Comparison of ENCODE assay signal across 24 mouse cellular contexts in the genomic region with DNA sequence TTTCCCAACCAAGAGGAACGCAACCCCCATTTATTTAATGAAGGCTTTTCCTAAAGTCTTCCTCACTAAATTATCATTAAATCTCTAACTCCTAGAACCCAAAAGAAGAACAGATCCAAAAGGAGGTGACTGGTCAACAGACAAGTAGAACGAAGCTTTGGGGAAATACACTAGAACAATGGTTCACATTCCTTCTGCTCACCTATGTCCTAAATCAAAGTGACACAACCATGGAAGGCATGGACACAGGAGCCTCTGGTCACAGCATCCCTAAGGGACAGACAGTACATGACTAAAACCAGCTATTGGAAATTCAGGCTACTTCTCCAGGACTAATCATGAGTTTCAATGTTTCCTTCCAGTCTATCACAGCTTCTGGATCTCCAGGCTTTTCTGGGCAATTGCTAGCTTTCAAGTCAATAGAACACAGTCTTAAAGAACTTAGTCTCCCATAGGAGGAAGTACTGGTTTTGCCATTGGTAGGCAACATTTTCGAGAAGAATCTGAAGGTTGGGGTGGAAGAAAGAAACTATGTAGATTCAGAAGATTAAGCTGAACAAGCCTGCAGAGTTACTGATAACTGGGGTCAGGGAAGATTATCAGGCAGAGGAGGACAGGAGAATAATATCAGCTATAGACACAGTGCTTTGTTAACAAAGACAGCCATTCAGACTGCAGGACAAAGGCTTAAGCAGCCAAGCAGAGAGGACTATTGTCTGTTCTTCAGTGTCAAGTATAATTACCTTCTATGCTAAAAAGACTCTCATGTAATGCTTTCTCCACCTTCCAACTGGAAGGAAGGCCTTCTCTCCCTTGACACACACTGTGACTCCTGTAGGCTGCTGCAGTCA.
DNase-seq lines count a peak whose midpoint lies in the region; ATAC-seq and TF ChIP-seq lines count a peak whose summit lies in the region.
"Had no signal": no experiment of that assay in that cellular context is flagged by ENCODE, and none has a peak within 500 bp of the region (broad histone marks: within the 10 kb centered on the region; RNA-seq: fewer than 3 reads in every experiment).

No protein-coding gene starts in this region.

- TF ChIP-seq POLR2A in MEL (IDR thresholded peaks at IDR 0.05; ENCODE audit: control insufficient read depth in 1 of 2, insufficient read depth in 1 of 2, low read depth in 1 of 2, low read length in 2 of 2, poor library complexity in 1 of 2), result no peak

- H3K9ac ChIP-seq in liver, embryonic 14.5 days (replicated peaks), result no peak overlapping the region
- no peak overlapping the region for H3K9ac ChIP-seq in liver, embryonic 11.5 days (ENCODE audit: low read depth, low read length)
- H3K9ac ChIP-seq in MEL (ENCODE audit: control insufficient read depth, low read depth, low read length, poor library complexity, severe bottlenecking), result no peak overlapping the region
- H3K9ac ChIP-seq: forebrain, embryonic 13.5 days; heart, embryonic 13.5 days; hindbrain, embryonic 14.5 days had no signal

- no peaks in the 10 kb centered on the region for H3K36me3 ChIP-seq in liver, embryonic 14.5 days (replicated peaks; ENCODE audit: control insufficient read depth, insufficient read depth, low read depth)
- H3K36me3 ChIP-seq in liver, embryonic 11.5 days (ENCODE audit: control insufficient read depth, insufficient read depth, low read length), result no peaks in the 10 kb centered on the region
- H3K36me3 ChIP-seq in MEL (ENCODE audit: control insufficient read depth in 1 of 2, insufficient read depth in 2 of 2, low read length in 2 of 2), result no peaks in the 10 kb centered on the region
- H3K36me3 ChIP-seq: forebrain, embryonic 10.5 days; heart, embryonic 13.5 days had no signal

- no peaks in the 10 kb centered on the region for H3K27me3 ChIP-seq in liver, embryonic 14.5 days (ENCODE audit: control insufficient read depth, insufficient read depth, low read length)
- no peaks in the 10 kb centered on the region for H3K27me3 ChIP-seq in liver, embryonic 11.5 days (replicated peaks; ENCODE audit: control insufficient read depth, insufficient read depth, low read length)
- H3K27me3 ChIP-seq in MEL (ENCODE audit: control insufficient read depth in 1 of 2, insufficient read depth in 2 of 2, low read length in 2 of 2), result no peaks in the 10 kb centered on the region; a peak in 1 of 4 replicates
- H3K27me3 ChIP-seq: forebrain, embryonic 13.5 days; heart, embryonic 13.5 days had no signal

- H3K27ac ChIP-seq in liver, embryonic 14.5 days, result no peak overlapping the region
- no peak overlapping the region for H3K27ac ChIP-seq in liver, embryonic 11.5 days (ENCODE audit: low read depth, low read length)
- H3K27ac ChIP-seq in MEL (ENCODE audit: control insufficient read depth, low read depth, low read length), result no peak overlapping the region
- H3K27ac ChIP-seq: forebrain, embryonic 10.5 days; forebrain, embryonic 13.5 days; heart, embryonic 13.5 days; hindbrain, embryonic 14.5 days; hindbrain, postnatal 0 days had no signal

- H3K4me2 ChIP-seq in liver, embryonic 14.5 days (ENCODE audit: low read depth), result no peak overlapping the region
- H3K4me2 ChIP-seq in liver, embryonic 11.5 days, result no peak overlapping the region
- H3K4me2 ChIP-seq: forebrain, embryonic 13.5 days; heart, embryonic 13.5 days; hindbrain, embryonic 14.5 days had no signal

- 48% methylated on average over 3 of the region's 3 CpGs for WGBS in liver, embryonic 14.5 days (ENCODE audit: insufficient replicate concordance)
- 70% methylated on average over 3 of the region's 3 CpGs for WGBS in liver, embryonic 11.5 days

- DNase-seq in liver, embryonic 14.5 days (ENCODE audit: low read depth in 3 of 3, low spot score in 3 of 3), result no peak
- DNase-seq in liver, embryonic 11.5 days (ENCODE audit: low spot score), result no peak
- peak; percentile 20 for DNase-seq in MEL (ENCODE audit: low read depth, low spot score)
- peak; percentile 19 for DNase-seq in c-Kit-positive CD71-positive TER-119-negative erythroid progenitor cells, embryonic 14.5 days (ENCODE audit: low read depth)
- DNase-seq in retina, embryonic 14.5 days (ENCODE audit: low spot score), result peak; percentile 68
- DNase-seq in right cerebral cortex, adult 2 months (ENCODE audit: low spot score in 2 of 2), result no peak
- DNase-seq in neural tube, embryonic 10.5 days (ENCODE audit: extremely low spot score, low spot score), result no peak
- no peak for DNase-seq in spleen, postnatal 10 days (ENCODE audit: low spot score in 2 of 2)
- DNase-seq: adrenal gland, adult 2 months; adrenal gland, postnatal 14 days; cerebellum, adult 11-12 months; cerebellum, adult 9-10 months; cerebellum, postnatal 14 days; gastrocnemius, postnatal 14 days; heart, adult 18-20 months; heart, postnatal 14 days; heart, postnatal 4 days had no signal

- TF ChIP-seq RAD21 in MEL (IDR thresholded peaks at IDR 0.05; ENCODE audit: low read depth, low read length), result no peak

- peak; percentile 25; the same call in 1 of the 2 replicates for TF ChIP-seq EP300 in liver, embryonic 14.5 days (IDR thresholded peaks at IDR 0.05; ENCODE audit: low read depth)
- TF ChIP-seq EP300 in MEL (IDR thresholded peaks at IDR 0.05; ENCODE audit: low read depth in 1 of 2, low read length in 2 of 2), result peak in 1 of 2 experiments; percentile 20; a peak in 1 of 4 replicates

- H3K9me3 ChIP-seq in liver, embryonic 14.5 days (ENCODE audit: control insufficient read depth, low read length), result no peaks in the 10 kb centered on the region
- no peaks in the 10 kb centered on the region for H3K9me3 ChIP-seq in liver, embryonic 11.5 days (ENCODE audit: control insufficient read depth, low read length)
- no peaks in the 10 kb centered on the region for H3K9me3 ChIP-seq in MEL (replicated peaks; ENCODE audit: insufficient read depth, low read length)
- H3K9me3 ChIP-seq: forebrain, embryonic 10.5 days; forebrain, embryonic 13.5 days; heart, embryonic 13.5 days had no signal

- no peaks in the 10 kb centered on the region; a peak in 2 of 4 replicates for H3K4me1 ChIP-seq in liver, embryonic 14.5 days (replicated peaks; ENCODE audit: control insufficient read depth in 2 of 2, insufficient read depth in 2 of 2, low read length in 1 of 2)
- no peaks in the 10 kb centered on the region for H3K4me1 ChIP-seq in liver, embryonic 11.5 days (replicated peaks; ENCODE audit: control insufficient read depth, insufficient read depth, low read length)
- no peaks in the 10 kb centered on the region for H3K4me1 ChIP-seq in MEL (ENCODE audit: control insufficient read depth in 1 of 2, insufficient read depth in 2 of 2, low read length in 2 of 2)
- H3K4me1 ChIP-seq: forebrain, embryonic 13.5 days; heart, embryonic 13.5 days had no signal

- H3K4me3 ChIP-seq in liver, embryonic 14.5 days (ENCODE audit: insufficient read depth in 1 of 2, low read depth in 2 of 2, low read length in 2 of 2), result no peak overlapping the region
- H3K4me3 ChIP-seq in liver, embryonic 11.5 days (ENCODE audit: low read depth, low read length), result no peak overlapping the region
- H3K4me3 ChIP-seq in MEL (ENCODE audit: control insufficient read depth in 1 of 2, insufficient read depth in 1 of 2, low read depth in 2 of 2, low read length in 2 of 2), result no peak overlapping the region
- H3K4me3 ChIP-seq: forebrain, embryonic 10.5 days; forebrain, embryonic 13.5 days; heart, embryonic 13.5 days had no signal

- no peaks in the 10 kb centered on the region for H3K79me2 ChIP-seq in MEL (ENCODE audit: control insufficient read depth, insufficient read depth, low read length, poor library complexity)

- ATAC-seq in liver, embryonic 14.5 days (ENCODE audit: insufficient read depth), result no peak
- no peak for ATAC-seq in liver, embryonic 11.5 days (replicated peaks; ENCODE audit: low FRiP score)
- ATAC-seq: CD4-positive, CD25-positive, alpha-beta regulatory T cell, adult 4 months; forebrain, embryonic 13.5 days; forebrain, embryonic 16.5 days; hindbrain, postnatal 0 days had no signal

- TF ChIP-seq CTCF in liver, embryonic 14.5 days (IDR thresholded peaks at IDR 0.05; ENCODE audit: low read depth), result no peak
- TF ChIP-seq CTCF in MEL (IDR thresholded peaks at IDR 0.05 in 2 of 3, conservative IDR thresholded peaks at IDR 0.05 in 1 of 3; ENCODE audit: control insufficient read depth in 1 of 3, insufficient read depth in 1 of 3, low read depth in 2 of 3, low read length in 3 of 3, poor library complexity in 1 of 3, severe bottlenecking in 1 of 3), result no peak

TF ChIP-seq in MEL, 35 proteins besides CTCF, POLR2A, EP300 and RAD21:
- TF ChIP-seq UBTF (IDR thresholded peaks at IDR 0.05; ENCODE audit: borderline replicate concordance, insufficient read depth, low read depth, low read length) (no peak), GABPA (IDR thresholded peaks at IDR 0.05; ENCODE audit: low read depth, low read length) (no peak), GATA1 (IDR thresholded peaks at IDR 0.05; ENCODE audit: low read depth, low read length) (peak; percentile 45; the same call in 1 of the 2 replicates), TCF12 (IDR thresholded peaks at IDR 0.05; ENCODE audit: low read depth, low read length) (peak; percentile 48; the same call in 1 of the 2 replicates)
TF ChIP-seq in MEL: peak in this region for 2.

Comparison
In these comparisons a context has a peak if more than half of its experiments do, and no peak if none do; other contexts are left out.
1. DNase-seq: peak in MEL (single experiment), c-Kit-positive CD71-positive TER-119-negative erythroid progenitor cells, embryonic 14.5 days (single experiment) and retina, embryonic 14.5 days (single experiment); none in liver, embryonic 14.5 days (0 of 3), liver, embryonic 11.5 days (single experiment), right cerebral cortex, adult 2 months (0 of 2), neural tube, embryonic 10.5 days (single experiment) and spleen, postnatal 10 days (0 of 2).